Mouse (Mus musculus) ES-Bruce4 (cell line): ENCODE data around the gene Ampd3.

Experiments
- CTCF ChIP-seq: IDR thresholded peaks from one replicate; pipeline ENCODE4 v1.8.1; 2011; ENCODE audit warnings: low read depth, low read length
- EP300 ChIP-seq: IDR thresholded peaks from 2 replicates; pipeline ENCODE4 v1.6.1; 2011; ENCODE audit warnings: low read depth, low read length; ENCODE audit not compliant: insufficient read depth
- POLR2A ChIP-seq: IDR thresholded peaks from one replicate; pipeline ENCODE4 v1.8.1; 2011; ENCODE audit warnings: low read length; ENCODE audit not compliant: insufficient read depth

- peak; percentile 2 for TF ChIP-seq CTCF
- TF ChIP-seq POLR2A: no peak
- no peak for TF ChIP-seq EP300
Observed at GRCm38 (mm10) chr7:110816037-110816436, 48.0 kb downstream of the Ampd3 start.
